In genomic region chr1:55301077-55301476, GRCm38 (mm10) we compare ENCODE assay signal across 17 mouse cellular contexts.
DNase-seq lines count a peak whose midpoint lies in the region; ATAC-seq and TF ChIP-seq lines count a peak whose summit lies in the region.
"Had no signal": no experiment of that assay in that cellular context is flagged by ENCODE, and none has a peak within 500 bp of the region (broad histone marks: within the 10 kb centered on the region; RNA-seq: fewer than 3 reads in every experiment).

No protein-coding gene starts in this region.

- ATAC-seq in intestine, postnatal 0 days = no peak
- ATAC-seq in intestine, embryonic 16.5 days = no peak
- no peak for ATAC-seq in midbrain, postnatal 0 days (ENCODE audit: low FRiP score)
- no peak for ATAC-seq in midbrain, embryonic 16.5 days
- 0 out of 2 replicates have a peak, but pooled peaks have one; percentile 25 for ATAC-seq in common myeloid progenitor, adult 5-6 weeks (replicated peaks; ENCODE audit: low read depth, poor library complexity, severe bottlenecking)

- peak; percentile 69 for TF ChIP-seq CTCF in intestine, postnatal 0 days (IDR thresholded peaks at IDR 0.05; ENCODE audit: low read depth)
- TF ChIP-seq CTCF in midbrain, postnatal 0 days (IDR thresholded peaks at IDR 0.05) = peak; percentile 69

- no peak overlapping the region for H3K9ac ChIP-seq in intestine, postnatal 0 days (ENCODE audit: low read depth, low read length)
- no peak overlapping the region for H3K9ac ChIP-seq in intestine, embryonic 16.5 days (ENCODE audit: low read depth, low read length)
- H3K9ac ChIP-seq in midbrain, postnatal 0 days (replicated peaks; ENCODE audit: low read length, poor library complexity, severe bottlenecking) = no peak overlapping the region
- H3K9ac ChIP-seq in midbrain, embryonic 16.5 days (ENCODE audit: low read depth, low read length) = no peak overlapping the region
- H3K9ac ChIP-seq: limb, embryonic 13.5 days; neural tube, embryonic 12.5 days had no signal

- intact Hi-C loops in heart, postnatal 10 days (cut with DNase I) = loop anchor here (1.0 kb wide), 2 partner anchors 82 to 573 kb away; no protein-coding TSS in a partner anchor

- no peak overlapping the region for H3K4me2 ChIP-seq in intestine, postnatal 0 days (replicated peaks; ENCODE audit: low read depth)
- no peak overlapping the region for H3K4me2 ChIP-seq in intestine, embryonic 16.5 days (ENCODE audit: low read depth, low read length)
- H3K4me2 ChIP-seq in midbrain, postnatal 0 days (ENCODE audit: low read depth, low read length, poor library complexity, severe bottlenecking) = no peak overlapping the region
- H3K4me2 ChIP-seq in midbrain, embryonic 16.5 days (ENCODE audit: low read length) = no peak overlapping the region
- H3K4me2 ChIP-seq: limb, embryonic 13.5 days; neural tube, embryonic 12.5 days had no signal

- H3K4me1 ChIP-seq in intestine, postnatal 0 days (replicated peaks; ENCODE audit: control insufficient read depth, insufficient read depth, low read length) = no peaks in the 10 kb centered on the region
- no peaks in the 10 kb centered on the region for H3K4me1 ChIP-seq in intestine, embryonic 16.5 days (ENCODE audit: control insufficient read depth, insufficient read depth, low read length)
- no peaks in the 10 kb centered on the region for H3K4me1 ChIP-seq in midbrain, postnatal 0 days (ENCODE audit: insufficient read depth, low read length)
- no peaks in the 10 kb centered on the region for H3K4me1 ChIP-seq in midbrain, embryonic 16.5 days (ENCODE audit: control insufficient read depth, insufficient read depth, low read length)
- H3K4me1 ChIP-seq: forebrain, embryonic 10.5 days; limb, embryonic 13.5 days; neural tube, embryonic 12.5 days had no signal

- H3K27me3 ChIP-seq in intestine, postnatal 0 days (replicated peaks; ENCODE audit: control insufficient read depth, insufficient read depth, low read length) = no peaks in the 10 kb centered on the region
- H3K27me3 ChIP-seq in intestine, embryonic 16.5 days (replicated peaks; ENCODE audit: control insufficient read depth, insufficient read depth, low read length) = no peaks in the 10 kb centered on the region
- H3K27me3 ChIP-seq in midbrain, postnatal 0 days (ENCODE audit: insufficient read depth, low read length) = no peaks in the 10 kb centered on the region
- no peaks in the 10 kb centered on the region for H3K27me3 ChIP-seq in midbrain, embryonic 16.5 days (ENCODE audit: control insufficient read depth, insufficient read depth, low read depth, low read length)
- H3K27me3 ChIP-seq: limb, embryonic 13.5 days; neural tube, embryonic 12.5 days had no signal

- DNase-seq in midbrain, postnatal 0 days (ENCODE audit: low spot score) = peak; percentile 58
- peak; percentile 8 for DNase-seq in telencephalon, adult 2 months (ENCODE audit: low read depth, low spot score)
- no peak for DNase-seq in heart, postnatal 10 days
- DNase-seq in cerebellum, postnatal 4 days (ENCODE audit: low spot score in 2 of 2) = no peak
- DNase-seq: cerebellum, adult 9-11 months; gastrocnemius, postnatal 36 days; heart, postnatal 4 days; kidney, postnatal 4 days; right cerebral cortex, postnatal 14 days had no signal

- no peaks in the 10 kb centered on the region for H3K9me3 ChIP-seq in intestine, postnatal 0 days (ENCODE audit: control insufficient read depth)
- no peaks in the 10 kb centered on the region for H3K9me3 ChIP-seq in intestine, embryonic 16.5 days (ENCODE audit: control insufficient read depth, low read length)
- no peaks in the 10 kb centered on the region; the same call in 1 of the 2 replicates for H3K9me3 ChIP-seq in midbrain, postnatal 0 days (ENCODE audit: low read length)
- no peaks in the 10 kb centered on the region for H3K9me3 ChIP-seq in midbrain, embryonic 16.5 days (replicated peaks; ENCODE audit: control insufficient read depth, low read length, poor library complexity, severe bottlenecking)

- H3K27ac ChIP-seq in intestine, postnatal 0 days (ENCODE audit: low read depth, low read length) = no peak overlapping the region
- no peak overlapping the region for H3K27ac ChIP-seq in intestine, embryonic 16.5 days (ENCODE audit: low read length)
- H3K27ac ChIP-seq in midbrain, postnatal 0 days (ENCODE audit: low read depth, low read length) = no peak overlapping the region
- H3K27ac ChIP-seq in midbrain, embryonic 16.5 days (ENCODE audit: low read length) = no peak overlapping the region
- H3K27ac ChIP-seq: forebrain, embryonic 10.5 days; limb, embryonic 13.5 days; macrophage; neural tube, embryonic 12.5 days had no signal

- H3K36me3 ChIP-seq in intestine, postnatal 0 days (ENCODE audit: control insufficient read depth, insufficient read depth) = no peaks in the 10 kb centered on the region
- no peaks in the 10 kb centered on the region for H3K36me3 ChIP-seq in intestine, embryonic 16.5 days (ENCODE audit: control insufficient read depth, insufficient read depth, low read length)
- no peaks in the 10 kb centered on the region for H3K36me3 ChIP-seq in midbrain, postnatal 0 days (ENCODE audit: insufficient read depth, low read length)
- H3K36me3 ChIP-seq in midbrain, embryonic 16.5 days (ENCODE audit: control insufficient read depth, insufficient read depth, low read length) = no peaks in the 10 kb centered on the region
- H3K36me3 ChIP-seq: forebrain, embryonic 10.5 days; limb, embryonic 13.5 days; neural tube, embryonic 12.5 days had no signal

- H3K4me3 ChIP-seq in intestine, postnatal 0 days (ENCODE audit: low read depth, low read length) = no peak overlapping the region
- no peak overlapping the region for H3K4me3 ChIP-seq in intestine, embryonic 16.5 days (ENCODE audit: low read length)
- H3K4me3 ChIP-seq in midbrain, postnatal 0 days (ENCODE audit: low read depth, low read length) = no peak overlapping the region
- H3K4me3 ChIP-seq in midbrain, embryonic 16.5 days (ENCODE audit: low read depth, low read length) = no peak overlapping the region
- H3K4me3 ChIP-seq: forebrain, embryonic 10.5 days; limb, embryonic 13.5 days; neural tube, embryonic 12.5 days had no signal

Comparison
In these comparisons a context has a peak if more than half of its experiments do, and no peak if none do; other contexts are left out.
1. DNase-seq: peak in midbrain, postnatal 0 days (single experiment) and telencephalon, adult 2 months (single experiment); none in heart, postnatal 10 days (0 of 2) and cerebellum, postnatal 4 days (0 of 2).